Mouse (Mus musculus): ENCODE measurements around the gene Slc46a2.

DNA sequence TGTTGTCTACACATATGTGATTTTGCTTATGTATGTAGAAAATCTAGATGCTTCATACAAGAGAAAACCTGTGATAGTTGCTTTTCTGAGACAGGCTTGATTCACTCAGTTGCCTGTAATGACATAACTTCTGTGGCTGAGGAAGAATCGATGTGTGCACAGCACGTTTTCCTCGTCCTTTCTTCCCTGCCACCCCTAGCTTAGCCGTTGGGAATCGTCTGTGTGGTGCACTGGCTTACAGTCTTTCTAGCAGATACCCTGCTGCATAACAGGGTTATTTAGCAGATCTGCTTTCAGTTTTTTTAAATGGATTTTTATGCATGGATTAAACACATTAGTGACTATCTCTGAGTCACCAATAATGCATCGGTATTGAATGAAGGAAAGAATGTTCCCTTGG is 38.3 kb downstream of the Slc46a2 start:
- TF ChIP-seq CTCF (IDR thresholded peaks at IDR 0.05; ENCODE audit: low read depth, low read length) (no peak), POLR2AphosphoS5 (IDR thresholded peaks at IDR 0.05; ENCODE audit: insufficient replicate concordance, low read depth, low read length) (no peak), TAL1 (conservative IDR thresholded peaks at IDR 0.05; ENCODE audit: low read depth, low read length) (no peak), GATA1 (IDR thresholded peaks at IDR 0.05; ENCODE audit: borderline replicate concordance, low read length) (no peak), GATA2 (IDR thresholded peaks at IDR 0.05; ENCODE audit: borderline replicate concordance, low read depth, low read length) (no peak)
